Mouse (Mus musculus): ENCODE measurements around the gene Pdia2.
A peak's percentile ranks its signal among the peaks of the same experiment; 100 is the strongest.

Gene Pdia2

DNA sequence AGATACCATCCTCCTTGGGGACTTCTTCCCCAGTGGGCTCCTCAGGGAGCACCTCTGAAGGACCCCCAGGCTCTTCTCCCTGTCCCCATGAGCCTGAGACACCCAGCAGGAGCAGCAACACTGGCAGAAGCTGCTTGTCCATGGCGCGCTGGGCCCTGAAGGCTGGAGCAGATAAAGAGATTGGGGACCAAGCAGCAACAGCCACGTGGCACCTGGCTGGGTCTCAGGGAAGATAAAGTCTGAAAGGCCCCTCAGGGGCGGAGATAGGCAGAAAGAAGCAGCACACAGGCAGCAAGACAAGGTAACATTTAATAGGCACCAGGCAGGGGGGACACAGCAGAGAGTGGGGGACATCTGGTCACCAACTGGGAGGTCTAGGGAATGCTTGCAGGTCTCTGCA is at the start of gene Pdia2:
Gene Pdia2, minus strand, starts transcription at position 196 of the 400 bp plus-strand sequence.
- no peak for DNase-seq

GRCm38 (mm10) chr17:26244101-26244841 is 45.4 kb upstream of the Pdia2 start, which contains the start of gene Fam234a:
Gene Fam234a, minus strand, starts transcription at chr17:26244242.
- peak; percentile 95 for DNase-seq

GRCm38 (mm10) chr17:26243471-26244100 is 44.7 kb upstream of the Pdia2 start:
- no peak for DNase-seq

DNA sequence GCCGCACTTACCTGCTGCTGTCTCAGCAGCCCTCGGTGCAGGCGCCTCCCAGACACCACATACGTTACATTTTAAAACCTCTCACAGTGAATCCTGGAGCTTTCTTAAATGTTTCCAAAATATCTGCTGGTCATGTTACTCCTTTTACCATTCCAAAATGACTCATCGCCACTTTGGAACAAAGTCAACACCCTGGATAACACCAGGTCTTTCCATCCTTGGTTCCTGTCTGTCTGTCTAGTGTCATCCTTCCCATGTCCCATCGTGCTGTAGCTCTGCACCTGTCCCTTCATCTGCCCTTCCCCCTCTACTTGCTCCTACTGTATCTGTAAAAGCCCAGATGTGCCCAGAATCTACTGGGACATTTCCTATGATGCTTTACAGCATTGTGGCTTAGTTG is 42.1 kb upstream of the Pdia2 start:
- DNase-seq = no peak

GRCm38 (mm10) chr17:26240120-26240790 is 41.4 kb upstream of the Pdia2 start:
- DNase-seq = no peak

DNA sequence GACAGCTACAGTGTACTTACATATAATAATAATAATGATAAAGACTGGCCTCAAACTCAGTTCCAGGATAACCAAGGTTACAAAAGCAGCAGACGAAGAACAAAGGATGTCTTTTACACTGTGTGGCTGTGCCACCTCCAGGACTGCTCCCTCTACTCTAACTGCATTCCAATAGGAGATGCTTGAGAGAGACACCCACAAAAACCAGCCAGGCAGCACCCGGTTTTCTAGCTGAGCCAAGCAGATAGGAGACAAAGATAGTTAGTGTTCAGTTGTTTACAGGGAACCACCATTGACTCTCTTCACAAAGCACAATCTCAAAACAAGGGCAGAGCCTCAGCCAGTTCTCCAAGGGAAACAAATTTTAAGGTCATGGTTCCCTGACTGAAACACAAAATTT is 40.7 kb upstream of the Pdia2 start:
- DNase-seq = no peak

DNA sequence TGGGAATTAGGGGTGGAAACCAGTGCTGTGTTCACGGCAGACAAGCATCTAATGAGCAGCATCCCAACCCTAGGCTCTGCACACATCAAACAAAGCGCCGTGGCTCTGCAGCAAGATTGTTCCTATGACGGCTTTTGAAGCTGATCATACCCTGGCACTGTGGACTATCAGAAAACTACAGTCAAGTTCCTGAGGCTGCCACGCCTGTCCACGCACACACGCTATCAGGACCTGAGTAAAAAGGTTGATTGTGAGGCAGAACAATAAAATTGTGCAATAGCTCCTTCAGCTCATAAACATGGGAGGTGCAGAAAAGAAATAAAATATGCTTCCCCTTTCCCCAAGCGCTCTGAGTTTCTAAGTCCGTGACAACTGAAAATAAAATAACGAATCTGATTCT is 38.8 kb upstream of the Pdia2 start:
- no peak for DNase-seq

DNA sequence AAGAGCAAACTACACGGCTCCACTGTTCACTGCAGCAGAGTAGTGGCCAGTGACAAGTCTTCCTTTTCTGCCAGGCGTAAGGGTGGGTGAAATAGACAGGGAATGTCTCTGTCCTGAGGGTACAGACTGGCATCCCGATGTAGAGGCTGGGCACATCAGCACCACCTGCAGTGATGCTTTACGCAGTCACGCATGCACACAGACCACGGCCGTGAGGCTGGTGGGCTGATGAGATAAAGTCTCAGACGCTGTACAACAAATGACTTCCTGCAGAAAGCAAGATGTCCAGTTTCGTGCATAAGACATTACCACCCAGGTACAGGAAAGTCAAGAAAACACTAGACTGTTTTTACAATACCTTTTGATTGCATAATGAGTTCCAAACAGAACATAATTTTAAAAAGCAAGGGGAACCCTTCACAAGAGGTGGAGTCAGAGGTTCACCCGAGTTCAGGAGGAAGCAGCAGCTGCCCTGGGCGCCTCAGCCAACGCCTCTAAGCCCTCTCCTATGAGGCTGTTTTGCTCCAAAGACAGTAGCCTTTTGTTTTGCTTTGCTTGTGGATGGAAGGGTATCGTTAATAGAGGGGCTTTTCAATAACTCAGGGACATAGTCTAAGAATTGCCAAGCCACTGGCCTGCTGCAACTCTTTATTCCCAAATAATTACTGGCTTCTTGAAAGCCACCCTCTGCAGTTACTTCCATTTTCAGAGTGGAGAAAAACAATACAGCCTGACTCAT is 36.4 kb upstream of the Pdia2 start:
- no peak for DNase-seq

- DNase-seq = no peak
Observed at GRCm38 (mm10) chr17:26234386-26234785, 35.5 kb upstream of the Pdia2 start.

DNA sequence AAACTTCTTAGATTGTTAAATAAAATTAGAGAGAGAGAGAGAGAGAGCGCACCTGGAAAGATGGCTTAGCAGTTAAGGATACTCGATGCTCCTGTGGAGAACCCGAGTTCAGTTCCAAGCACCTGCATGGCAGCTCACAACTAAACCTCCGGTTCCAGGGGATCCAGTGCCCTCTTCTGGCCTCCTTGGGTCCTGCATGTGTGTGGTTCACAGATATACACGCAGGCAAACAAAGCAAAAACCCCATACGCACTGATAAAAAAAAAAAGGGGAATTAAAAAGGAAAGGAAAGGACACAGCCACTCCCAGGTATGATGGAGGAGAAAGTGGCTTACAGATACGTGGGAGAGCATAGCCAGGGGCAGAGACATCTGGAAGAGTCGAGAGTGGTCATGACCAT is 34.0 kb upstream of the Pdia2 start:
- DNase-seq = no peak

DNA sequence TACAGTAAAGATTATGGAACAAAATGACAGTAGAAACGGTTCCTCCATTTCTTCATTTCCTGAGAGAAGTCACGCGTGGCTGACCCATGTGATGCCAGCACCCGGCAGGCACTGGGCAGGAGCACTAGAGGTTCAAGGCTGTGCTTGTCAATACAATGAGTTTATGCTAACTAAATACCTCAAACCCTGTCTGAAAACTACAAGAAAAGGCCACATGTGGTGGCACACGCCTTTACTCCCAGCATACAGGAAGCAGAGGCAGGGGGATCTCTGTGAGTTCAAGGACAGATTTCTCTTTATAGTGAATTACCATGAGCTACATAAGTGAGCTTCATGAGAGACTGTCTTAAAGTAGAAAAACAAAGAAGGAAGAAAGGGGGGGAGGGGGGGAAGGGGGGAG is 32.3 kb upstream of the Pdia2 start:
- no peak for DNase-seq

- no peak for DNase-seq
Observed at GRCm38 (mm10) chr17:26229776-26230175, 30.9 kb upstream of the Pdia2 start.

GRCm38 (mm10) chr17:26225150-26225549 is 26.3 kb upstream of the Pdia2 start:
- no peak for DNase-seq

DNA sequence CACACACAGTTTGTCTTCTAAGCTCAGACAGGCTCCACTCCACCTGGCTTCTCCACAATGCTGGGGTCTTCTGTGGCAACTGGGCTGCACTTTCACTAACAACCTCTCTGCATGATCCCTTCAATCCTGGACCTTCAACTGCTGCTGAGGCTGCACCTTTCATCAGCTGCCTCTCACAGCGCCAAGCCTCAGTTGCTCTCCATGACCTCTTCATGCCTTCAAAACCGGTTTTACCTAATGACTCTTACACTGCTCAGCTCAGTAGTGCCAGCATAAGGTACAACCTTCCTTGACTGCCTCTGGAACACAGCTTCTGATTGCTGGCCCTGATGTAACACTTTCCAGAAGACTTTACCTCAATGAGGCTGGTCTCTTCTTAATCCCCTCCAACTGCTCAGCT is 22.6 kb upstream of the Pdia2 start:
- DNase-seq = no peak

DNA sequence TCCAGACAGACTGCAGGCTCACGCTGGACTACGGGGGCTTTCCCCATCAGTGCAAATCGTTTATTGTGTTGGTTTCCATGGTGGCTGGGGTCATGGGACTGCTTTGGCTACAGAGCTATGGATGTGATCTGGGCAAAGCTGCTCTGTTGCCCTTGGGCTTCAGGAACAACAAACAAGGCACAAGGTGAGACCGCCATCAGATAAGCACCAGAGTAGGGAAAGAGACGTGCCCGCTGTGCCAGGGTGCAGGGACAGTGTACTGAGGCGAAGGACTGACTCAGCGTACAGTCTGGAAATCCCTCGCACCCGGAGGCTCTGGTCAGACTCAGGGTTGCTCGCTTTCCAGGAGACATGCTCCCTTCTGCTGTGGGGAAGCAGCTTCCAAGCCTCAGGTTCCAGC is 13.8 kb upstream of the Pdia2 start:
- no peak for DNase-seq

GRCm38 (mm10) chr17:26212241-26212640 is 13.4 kb upstream of the Pdia2 start:
- DNase-seq = no peak

DNA sequence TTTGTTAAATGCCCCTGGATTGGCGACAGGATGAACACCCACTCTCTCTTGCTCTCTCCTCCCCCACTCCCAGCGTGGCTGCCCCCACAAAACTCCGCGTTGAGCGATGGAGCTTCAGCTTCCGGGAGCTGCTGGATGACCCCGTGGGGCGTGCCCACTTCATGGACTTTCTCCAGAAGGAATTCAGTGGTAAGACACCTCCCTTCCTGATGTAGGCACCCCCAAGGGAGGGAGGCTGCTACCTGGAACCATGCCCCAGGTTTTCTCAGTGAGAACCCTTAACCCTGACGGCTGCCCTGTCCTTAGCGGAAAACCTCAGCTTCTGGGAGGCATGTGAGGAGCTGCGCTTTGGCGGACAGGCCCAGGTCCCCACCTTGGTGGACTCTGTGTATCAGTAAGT is 8.8 kb upstream of the Pdia2 start, which contains the start of gene Arhgdig:
Gene Arhgdig, minus strand, starts transcription at position 101 of the 400 bp plus-strand sequence.
- no peak for DNase-seq

- no peak for DNase-seq
Observed at GRCm38 (mm10) chr17:26206392-26206791, 7.5 kb upstream of the Pdia2 start.

- DNase-seq = no peak
Observed at GRCm38 (mm10) chr17:26204766-26205165, 5.9 kb upstream of the Pdia2 start.

- peak; percentile 36 for DNase-seq
Observed at GRCm38 (mm10) chr17:26203321-26203811, 4.5 kb upstream of the Pdia2 start.

DNA sequence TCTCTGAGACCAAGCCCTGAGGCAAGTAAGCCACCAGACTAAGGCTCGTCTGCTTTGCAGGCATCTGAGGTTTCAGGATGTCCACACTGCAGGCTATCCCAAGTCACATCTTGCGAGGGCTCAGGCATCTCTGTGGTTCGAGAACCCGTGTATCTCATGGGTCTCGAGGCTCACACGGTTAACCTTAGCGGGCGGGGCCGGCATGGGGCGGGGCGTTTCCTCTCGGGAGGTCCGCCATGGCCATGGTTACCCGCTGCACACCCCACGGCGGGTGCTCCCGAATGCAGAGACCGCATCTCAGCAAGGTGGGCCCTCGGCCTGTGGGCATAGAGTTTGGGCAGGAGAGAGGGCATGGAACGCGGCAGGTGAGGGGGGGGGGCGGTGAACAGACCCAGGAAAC is 3.9 kb upstream of the Pdia2 start, which contains the start of gene Rgs11:
Gene Rgs11, plus strand, starts transcription at position 215 of the 400 bp plus-strand sequence.
- no peak for DNase-seq

DNA sequence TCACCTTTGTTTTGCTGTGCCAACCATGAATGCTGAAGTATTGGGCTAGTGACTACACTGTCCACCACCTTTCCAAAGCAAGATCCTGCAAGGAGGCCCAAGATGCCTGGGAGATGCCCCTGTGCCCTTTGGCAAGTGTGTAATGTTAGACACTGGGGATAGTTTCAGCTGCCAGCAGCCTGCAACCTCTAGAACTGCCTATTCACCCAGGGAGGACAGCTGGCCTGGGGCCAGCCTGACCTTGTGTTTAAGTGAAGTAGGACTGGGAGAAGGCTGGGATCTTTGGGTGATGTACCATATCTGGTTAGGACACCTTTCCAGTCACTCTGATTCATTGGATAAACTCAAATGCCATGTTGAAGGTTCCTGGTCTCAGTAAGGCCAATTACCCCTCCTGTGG is 3.1 kb upstream of the Pdia2 start:
- DNase-seq = no peak
